Mouse (Mus musculus): ENCODE measurements around the gene Pcsk1n. TPM values are rescaled to one million over a fixed set of nuclear protein-coding genes. Genes with fewer than 3 reads are reported as not detected.

Pcsk1n gene
- polyA plus RNA-seq, 1 experiment, result not detected

DNA sequence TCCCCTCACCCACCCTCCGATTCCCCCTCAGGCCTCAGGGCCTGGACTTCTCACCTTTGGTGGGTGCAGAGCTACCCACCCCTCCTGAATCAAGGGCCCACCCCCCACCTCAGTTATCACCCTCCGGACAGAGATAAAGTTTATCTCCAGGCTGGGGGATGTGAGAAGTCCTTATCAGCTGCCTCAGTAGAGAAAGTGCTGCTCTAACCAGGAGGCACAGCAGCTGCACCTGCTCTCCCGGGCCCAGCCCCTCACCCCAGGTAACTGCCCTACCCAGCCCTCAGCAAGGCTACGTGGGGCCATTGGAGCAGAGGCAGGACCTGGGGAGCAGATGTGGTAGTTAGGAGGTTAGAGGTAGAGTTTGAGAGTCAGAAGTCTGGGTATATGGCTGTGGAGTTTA is 46.5 kb downstream of the Pcsk1n start:
- H3K4me3 ChIP-seq (ENCODE audit: insufficient read depth, low read depth, low read length), result no peak overlapping the region
- no peak for TF ChIP-seq CTCF (IDR thresholded peaks at IDR 0.05; ENCODE audit: insufficient read depth, low read depth, low read length)
- no peak for TF ChIP-seq POLR2A (IDR thresholded peaks at IDR 0.05; ENCODE audit: insufficient read depth, low read depth, low read length)
- H3K4me1 ChIP-seq (ENCODE audit: control insufficient read depth, insufficient read depth, low read length), result no peaks in the 10 kb centered on the region
- no peak overlapping the region for H3K27ac ChIP-seq (ENCODE audit: insufficient read depth, low read depth, low read length)
- WGBS, result 91% methylated on average over 4 of the region's 4 CpGs

DNA sequence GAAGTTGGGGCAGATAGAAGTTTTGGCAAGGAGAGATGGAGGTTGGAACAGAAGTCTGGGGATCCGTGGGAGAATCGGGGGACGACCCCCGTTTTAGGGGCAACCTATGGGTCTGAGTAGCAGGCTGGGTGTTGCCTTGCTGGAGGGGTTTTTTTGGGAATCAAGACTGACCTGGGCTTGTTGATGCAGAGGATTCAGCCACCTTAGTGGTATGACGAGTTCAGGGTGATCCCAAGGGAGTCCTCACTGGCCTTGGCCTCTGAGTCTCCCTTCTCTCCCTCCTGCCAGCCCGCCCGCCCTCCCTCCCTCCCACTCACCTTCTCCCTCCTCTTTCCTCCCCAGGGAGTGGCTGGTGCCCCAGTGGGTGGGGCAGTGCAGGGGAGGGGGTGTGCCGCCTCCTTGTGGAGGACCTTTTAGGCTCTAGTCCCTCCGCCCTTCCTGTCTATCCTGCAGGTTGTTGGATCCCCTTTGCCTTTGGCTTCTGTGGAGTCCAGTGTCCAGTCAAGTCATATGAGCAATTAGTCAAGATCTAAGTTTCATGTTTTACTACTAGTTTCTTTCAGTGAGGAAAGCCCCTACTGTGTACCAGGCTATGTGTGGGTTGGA is 48.1 kb downstream of the Pcsk1n start:
- 88% methylated on average over 7 of the region's 9 CpGs for WGBS
- H3K4me3 ChIP-seq (ENCODE audit: insufficient read depth, low read depth, low read length), result no peak overlapping the region
- TF ChIP-seq POLR2A (IDR thresholded peaks at IDR 0.05; ENCODE audit: insufficient read depth, low read depth, low read length), result no peak
- TF ChIP-seq CTCF (IDR thresholded peaks at IDR 0.05; ENCODE audit: insufficient read depth, low read depth, low read length), result no peak
- no peaks in the 10 kb centered on the region for H3K4me1 ChIP-seq (ENCODE audit: control insufficient read depth, insufficient read depth, low read length)
- no peak overlapping the region for H3K27ac ChIP-seq (ENCODE audit: insufficient read depth, low read depth, low read length)

DNA sequence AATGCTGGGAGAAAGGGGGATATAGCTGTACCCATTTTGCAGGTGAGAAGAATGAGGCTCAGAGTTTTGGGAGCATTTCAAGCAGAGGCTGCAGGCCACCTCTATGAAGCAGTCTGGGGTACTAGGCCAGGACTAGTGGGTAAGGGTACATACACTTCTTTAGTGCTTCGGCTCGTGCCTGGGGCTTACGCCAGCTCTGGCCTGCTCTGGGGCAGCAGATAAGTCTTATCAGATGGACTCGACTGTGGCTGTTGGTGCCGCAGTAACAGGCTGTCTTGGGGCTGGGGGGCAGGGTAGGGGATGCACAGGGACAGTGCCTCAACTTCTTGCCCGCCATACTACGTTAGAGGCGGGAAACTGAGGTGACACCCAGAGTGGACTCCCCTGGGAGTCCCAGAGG is 48.6 kb downstream of the Pcsk1n start:
- no peak overlapping the region for H3K27ac ChIP-seq (ENCODE audit: insufficient read depth, low read depth, low read length)
- no peak overlapping the region for H3K4me3 ChIP-seq (ENCODE audit: insufficient read depth, low read depth, low read length)
- TF ChIP-seq CTCF (IDR thresholded peaks at IDR 0.05; ENCODE audit: insufficient read depth, low read depth, low read length), result no peak
- TF ChIP-seq POLR2A (IDR thresholded peaks at IDR 0.05; ENCODE audit: insufficient read depth, low read depth, low read length), result no peak
- no peaks in the 10 kb centered on the region for H3K4me1 ChIP-seq (ENCODE audit: control insufficient read depth, insufficient read depth, low read length)
- WGBS, result 91% methylated on average over 8 of the region's 8 CpGs

DNA sequence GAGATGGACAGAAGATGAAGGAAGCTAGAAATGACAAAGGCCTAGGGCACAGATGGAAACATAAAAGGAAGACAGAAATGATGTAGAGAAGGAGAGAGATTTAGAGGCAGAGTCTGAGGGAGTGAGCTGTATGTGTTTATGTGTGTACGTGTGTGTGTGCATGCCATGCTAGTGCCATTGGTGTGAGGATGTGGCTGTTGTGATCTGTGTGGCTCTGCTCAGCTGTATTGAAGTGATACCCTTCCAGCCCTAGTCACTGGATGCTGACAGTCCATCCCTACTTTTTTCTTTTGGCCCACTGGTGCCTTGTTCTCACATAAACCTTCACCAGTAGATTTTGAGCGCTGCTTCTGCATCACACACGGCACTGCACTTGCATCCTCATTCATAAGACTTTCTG is 49.3 kb downstream of the Pcsk1n start:
- H3K4me3 ChIP-seq (ENCODE audit: insufficient read depth, low read depth, low read length), result no peak overlapping the region
- TF ChIP-seq CTCF (IDR thresholded peaks at IDR 0.05; ENCODE audit: insufficient read depth, low read depth, low read length), result no peak
- TF ChIP-seq POLR2A (IDR thresholded peaks at IDR 0.05; ENCODE audit: insufficient read depth, low read depth, low read length), result no peak
- WGBS, result 91% methylated on average over 3 of the region's 3 CpGs
- H3K27ac ChIP-seq (ENCODE audit: insufficient read depth, low read depth, low read length), result no peak overlapping the region
- H3K4me1 ChIP-seq (ENCODE audit: control insufficient read depth, insufficient read depth, low read length), result no peaks in the 10 kb centered on the region

DNA sequence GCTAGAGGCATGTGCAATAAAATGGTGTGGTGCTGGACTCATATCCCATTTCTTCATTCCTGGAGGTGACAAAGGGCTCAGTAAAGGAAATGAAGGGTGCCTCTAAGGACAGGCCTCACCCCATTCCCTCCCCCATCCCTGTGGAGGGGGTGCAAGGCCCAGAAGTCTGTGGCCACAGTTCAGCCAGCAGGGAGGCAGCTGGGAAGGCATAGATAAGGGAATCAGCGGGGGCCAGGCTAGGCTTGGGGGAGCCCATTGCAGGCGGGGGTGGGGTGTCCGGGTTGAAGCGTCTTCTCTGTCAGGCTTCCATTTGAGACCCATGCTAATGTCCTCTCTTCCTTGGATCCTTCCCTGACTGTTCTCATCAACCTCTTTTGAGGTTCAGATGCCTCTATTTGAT is 51.7 kb downstream of the Pcsk1n start:
- Histone ChIP-seq H3K4me3 (ENCODE audit: insufficient read depth, low read depth, low read length) (no peak overlapping the region), H3K27ac (ENCODE audit: insufficient read depth, low read depth, low read length) (no peak overlapping the region), H3K4me1 (ENCODE audit: control insufficient read depth, insufficient read depth, low read length) (no peaks in the 10 kb centered on the region)
- no peak for TF ChIP-seq POLR2A (IDR thresholded peaks at IDR 0.05; ENCODE audit: insufficient read depth, low read depth, low read length)
- TF ChIP-seq CTCF (IDR thresholded peaks at IDR 0.05; ENCODE audit: insufficient read depth, low read depth, low read length), result no peak
- WGBS, result 83% methylated on average over 4 of the region's 4 CpGs

Other genes starting within 250 kb of the Pcsk1n start
- not detected in 2 replicates for gene Plp2, start 248.4 kb upstream of the Pcsk1n start, polyA plus RNA-seq (2012; ENCODE audit: insufficient read depth, insufficient read length, low replicate concordance, missing spikeins)
- gene Magix, start 238.6 kb upstream of the Pcsk1n start, polyA plus RNA-seq (2012; ENCODE audit: insufficient read depth, insufficient read length, low replicate concordance, missing spikeins), result not detected in 2 replicates
- gene Gpkow, start 222.7 kb upstream of the Pcsk1n start, polyA plus RNA-seq (2012; ENCODE audit: insufficient read depth, insufficient read length, low replicate concordance, missing spikeins), result not detected in 2 replicates
- not detected in 2 replicates for gene Wdr45, start 205.5 kb upstream of the Pcsk1n start, polyA plus RNA-seq (2012; ENCODE audit: insufficient read depth, insufficient read length, low replicate concordance, missing spikeins)
- gene Gm45208, start 197.6 kb upstream of the Pcsk1n start, polyA plus RNA-seq (2012; ENCODE audit: insufficient read depth, insufficient read length, low replicate concordance, missing spikeins), result not detected in 2 replicates
- not detected in 2 replicates for gene Praf2, start 191.4 kb upstream of the Pcsk1n start, polyA plus RNA-seq (2012; ENCODE audit: insufficient read depth, insufficient read length, low replicate concordance, missing spikeins)
- not detected in 2 replicates for gene Ccdc120, start 168.9 kb upstream of the Pcsk1n start, polyA plus RNA-seq (2012; ENCODE audit: insufficient read depth, insufficient read length, low replicate concordance, missing spikeins)
- not detected in 2 replicates for gene Tfe3, start 157.3 kb upstream of the Pcsk1n start, polyA plus RNA-seq (2012; ENCODE audit: insufficient read depth, insufficient read length, low replicate concordance, missing spikeins)
- gene Gripap1, start 130.1 kb upstream of the Pcsk1n start, polyA plus RNA-seq (2012; ENCODE audit: insufficient read depth, insufficient read length, low replicate concordance, missing spikeins), result 96.6 TPM in 1 of 2 replicates, not detected in the other
- not detected in 2 replicates for gene Kcnd1, start 97.5 kb upstream of the Pcsk1n start, polyA plus RNA-seq (2012; ENCODE audit: insufficient read depth, insufficient read length, low replicate concordance, missing spikeins)
- gene Otud5, start 78.5 kb upstream of the Pcsk1n start, polyA plus RNA-seq (2012; ENCODE audit: insufficient read depth, insufficient read length, low replicate concordance, missing spikeins), result not detected in 2 replicates
- not detected in 2 replicates for gene Pim2, start 41.6 kb upstream of the Pcsk1n start, polyA plus RNA-seq (2012; ENCODE audit: insufficient read depth, insufficient read length, low replicate concordance, missing spikeins)
- gene Slc35a2, start 35.8 kb upstream of the Pcsk1n start, polyA plus RNA-seq (2012; ENCODE audit: insufficient read depth, insufficient read length, low replicate concordance, missing spikeins), result not detected in 2 replicates
- not detected in 2 replicates for gene Pqbp1, start 20.6 kb upstream of the Pcsk1n start, polyA plus RNA-seq (2012; ENCODE audit: insufficient read depth, insufficient read length, low replicate concordance, missing spikeins)
- not detected in 2 replicates for gene Timm17b, start 20.5 kb upstream of the Pcsk1n start, polyA plus RNA-seq (2012; ENCODE audit: insufficient read depth, insufficient read length, low replicate concordance, missing spikeins)
- not detected in 2 replicates for gene Gm10491, start 12.0 kb upstream of the Pcsk1n start, polyA plus RNA-seq (2012; ENCODE audit: insufficient read depth, insufficient read length, low replicate concordance, missing spikeins)
- not detected in 2 replicates for gene Gm10490, start 10.3 kb upstream of the Pcsk1n start, polyA plus RNA-seq (2012; ENCODE audit: insufficient read depth, insufficient read length, low replicate concordance, missing spikeins)
- gene Eras, start 8.8 kb downstream of the Pcsk1n start, polyA plus RNA-seq (2012; ENCODE audit: insufficient read depth, insufficient read length, low replicate concordance, missing spikeins), result not detected in 2 replicates
- not detected in 2 replicates for gene Hdac6, start 28.1 kb downstream of the Pcsk1n start, polyA plus RNA-seq (2012; ENCODE audit: insufficient read depth, insufficient read length, low replicate concordance, missing spikeins)
- gene Gata1, start 58.2 kb downstream of the Pcsk1n start, polyA plus RNA-seq (2012; ENCODE audit: insufficient read depth, insufficient read length, low replicate concordance, missing spikeins), result not detected in 2 replicates
- not detected in 2 replicates for gene Glod5, start 98.7 kb downstream of the Pcsk1n start, polyA plus RNA-seq (2012; ENCODE audit: insufficient read depth, insufficient read length, low replicate concordance, missing spikeins)
- gene Suv39h1, start 154.9 kb downstream of the Pcsk1n start, polyA plus RNA-seq (2012; ENCODE audit: insufficient read depth, insufficient read length, low replicate concordance, missing spikeins), result not detected in 2 replicates
- gene Was, start 170.7 kb downstream of the Pcsk1n start, polyA plus RNA-seq (2012; ENCODE audit: insufficient read depth, insufficient read length, low replicate concordance, missing spikeins), result not detected in 2 replicates
- 69.5 TPM in 1 of 2 replicates, not detected in the other for gene Wdr13, start 213.1 kb downstream of the Pcsk1n start, polyA plus RNA-seq (2012; ENCODE audit: insufficient read depth, insufficient read length, low replicate concordance, missing spikeins)
- gene Rbm3, start 226.1 kb downstream of the Pcsk1n start, polyA plus RNA-seq (2012; ENCODE audit: insufficient read depth, insufficient read length, low replicate concordance, missing spikeins), result 332 TPM in 1 of 2 replicates, not detected in the other

All from olfactory bulb, adult 2 months (tissue).